Mouse (Mus musculus) erythroblast, embryonic 14.5 days (primary cell): ENCODE measurements around the gene Uchl5. TPM values are rescaled to one million over a fixed set of nuclear protein-coding genes. Genes with fewer than 3 reads are reported as not detected.

Source experiments
- H3K27me3 ChIP-seq: 2 replicates; pipeline ENCODE4 v1.6.1; 2012; ENCODE audit warnings: inconsistent platforms; ENCODE audit not compliant: control insufficient read depth
- H3K36me3 ChIP-seq: 2 replicates; pipeline ENCODE4 v1.6.1; 2012; ENCODE audit warnings: mild to moderate bottlenecking, inconsistent platforms; ENCODE audit not compliant: control insufficient read depth
- H3K4me1 ChIP-seq: 2 replicates; pipeline ENCODE4 v1.6.1; 2012; ENCODE audit warnings: inconsistent platforms; ENCODE audit not compliant: control insufficient read depth
- H3K4me3 ChIP-seq: replicated peaks from 2 replicates; pipeline ENCODE3; 2012; ENCODE audit warnings: moderate library complexity, mild to moderate bottlenecking, inconsistent platforms
- H3K9me3 ChIP-seq: 2 replicates; pipeline ENCODE4 v1.6.1; 2012; ENCODE audit warnings: low read length, inconsistent platforms, mixed read lengths; ENCODE audit not compliant: control insufficient read depth
- GATA1 ChIP-seq: IDR thresholded peaks from 2 replicates; pipeline ENCODE4 v1.6.1; 2012; ENCODE audit warnings: low read length, inconsistent platforms, mixed read lengths
- TAL1 ChIP-seq: IDR thresholded peaks from 3 replicates; pipeline ENCODE4 v1.6.1; 2012; ENCODE audit warnings: low read length, inconsistent platforms, mixed read lengths
- polyA plus RNA-seq: library from polyadenylated mRNA; stranded (reverse); fragments of >175 nt; gene quantifications from 2 replicates; pipeline ENCODE4 v1.2.3, GENCODE M21; 2012

Uchl5 gene
- 2.9 and 7.8 TPM in 2 replicates for polyA plus RNA-seq

DNA sequence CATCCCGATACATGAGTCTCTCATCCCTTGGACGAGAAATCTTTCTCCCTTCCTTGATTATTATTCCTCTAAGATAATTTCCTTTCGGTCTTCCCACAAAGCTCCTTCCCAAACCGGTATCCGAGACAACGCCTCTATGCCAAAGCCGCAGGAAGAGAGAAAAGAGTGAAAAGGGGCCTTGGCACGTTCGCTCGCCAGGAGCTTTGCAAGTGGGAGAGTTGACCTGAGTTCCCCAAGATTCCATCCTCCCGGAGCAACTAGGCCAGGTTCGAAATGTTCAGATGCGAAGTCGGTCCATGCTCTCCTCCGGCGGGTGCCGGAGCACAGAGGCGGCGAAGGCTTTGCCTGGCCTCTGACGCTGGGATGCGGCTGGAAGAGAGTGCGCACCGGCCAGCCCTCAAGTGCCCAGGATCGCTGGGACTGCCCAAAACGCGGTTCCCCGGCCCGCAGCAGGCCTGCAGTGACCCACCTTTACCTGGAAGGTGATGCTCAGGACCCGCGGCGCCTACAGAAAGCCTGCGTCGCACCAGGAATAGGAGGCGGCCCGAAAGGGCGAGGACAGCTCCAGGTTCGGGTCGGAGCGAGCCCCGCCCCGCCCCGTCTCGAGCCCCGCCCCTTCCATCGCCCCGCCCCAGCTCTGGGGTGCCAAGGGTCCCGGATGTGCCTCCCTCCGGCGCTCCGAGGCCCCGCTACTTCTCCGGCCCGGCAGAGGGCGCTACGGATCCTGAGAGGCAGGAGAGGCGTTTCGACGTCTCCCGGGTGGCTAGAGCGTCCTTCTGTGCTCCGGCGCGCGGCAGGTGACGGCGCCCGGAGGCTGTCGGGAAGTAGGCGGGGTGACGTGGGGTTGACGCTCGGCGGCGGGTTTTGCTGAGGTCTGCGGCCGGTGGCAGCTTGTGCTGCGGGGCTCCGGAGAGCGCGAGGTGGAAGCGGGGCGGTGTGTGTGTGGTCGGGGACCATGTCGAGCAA lies at the start of gene Uchl5, which contains the start of gene Trove2:
TSS of gene Uchl5 (plus strand) at position 827 of the 966 bp plus-strand sequence.
TSS of gene Trove2 (minus strand) at position 623 of the 966 bp plus-strand sequence.
- TF ChIP-seq TAL1 (no peak), GATA1 (no peak)

DNA sequence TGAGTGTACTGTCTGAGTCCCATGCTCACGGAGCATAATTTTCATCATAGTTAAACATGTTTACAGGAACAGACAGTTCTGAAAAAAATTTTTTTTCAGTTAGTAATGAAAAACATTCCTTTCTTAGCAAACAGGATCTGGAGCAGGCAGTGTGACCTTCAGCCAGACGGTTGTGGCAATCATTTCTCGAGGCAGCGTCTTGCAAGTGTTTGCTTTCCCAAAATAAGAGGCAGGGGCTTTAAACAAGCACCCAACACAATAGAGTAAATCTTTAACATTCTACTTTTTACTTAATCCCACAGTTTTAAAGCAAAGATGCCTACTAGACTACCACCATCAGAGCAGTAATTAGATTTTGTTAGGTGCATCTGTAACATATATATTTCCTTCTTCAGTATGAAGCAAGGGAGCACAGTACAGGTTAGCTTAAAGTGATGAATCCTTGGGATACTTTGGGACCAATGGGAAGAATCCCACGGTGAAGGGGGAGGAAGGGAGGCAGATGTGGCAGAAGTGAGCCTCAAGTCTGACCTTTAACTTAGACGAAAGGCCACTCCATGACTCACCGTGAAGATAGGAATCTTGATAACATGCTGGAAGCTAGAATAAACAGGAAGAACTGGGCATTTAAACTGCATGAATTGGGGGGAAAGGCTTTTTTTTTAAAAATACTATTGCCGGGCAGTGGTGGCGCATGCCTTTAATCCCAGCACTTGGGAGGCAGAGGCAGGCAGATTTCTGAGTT lies 49.2 kb upstream of the Uchl5 start:
- TF ChIP-seq GATA1 (no peak), TAL1 (no peak)
- H3K36me3 ChIP-seq: no peaks in the 10 kb centered on the region
- no peaks in the 10 kb centered on the region for H3K27me3 ChIP-seq
- no peak overlapping the region for H3K4me3 ChIP-seq
- H3K9me3 ChIP-seq: no peaks in the 10 kb centered on the region
- peaks cover 15% of the 10 kb centered on the region for H3K4me1 ChIP-seq

More for the DNA sequence above, at the start of gene Uchl5, which contains the start of gene Trove2:
- H3K4me3 ChIP-seq: peak within 1 kb of the TSS; percentile 100
- H3K9me3 ChIP-seq: no peaks in the 10 kb centered on the region
- peaks cover 43% of the 10 kb centered on the region for H3K27me3 ChIP-seq
- H3K4me1 ChIP-seq: peaks cover 30% of the 10 kb centered on the region
- H3K36me3 ChIP-seq: peaks cover 17% of the 10 kb centered on the region

DNA sequence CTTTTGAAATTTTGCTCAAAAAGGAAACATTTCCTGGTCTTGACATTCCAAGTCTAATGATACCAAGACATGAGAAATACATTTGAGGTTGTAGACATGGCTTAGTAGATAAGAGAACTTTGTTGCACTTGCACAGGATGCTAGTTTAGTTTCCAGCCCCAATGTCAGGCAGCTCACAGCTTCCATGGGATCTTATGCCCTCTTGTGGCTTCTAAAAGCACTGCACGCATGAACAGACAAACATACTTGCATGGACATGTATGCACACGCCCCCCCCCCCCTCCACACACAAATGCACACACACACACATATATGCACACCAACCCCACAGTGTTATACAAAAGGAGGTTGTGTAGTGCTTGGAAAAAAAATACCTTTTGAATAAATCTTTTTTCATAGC lies 46.2 kb upstream of the Uchl5 start:
- H3K4me1 ChIP-seq: no peaks in the 10 kb centered on the region; the same call in none of the 2 replicates
- H3K9me3 ChIP-seq: no peaks in the 10 kb centered on the region
- no peaks in the 10 kb centered on the region for H3K27me3 ChIP-seq
- H3K36me3 ChIP-seq: no peaks in the 10 kb centered on the region
- TF ChIP-seq GATA1 (no peak), TAL1 (no peak)
- no peak overlapping the region for H3K4me3 ChIP-seq

DNA sequence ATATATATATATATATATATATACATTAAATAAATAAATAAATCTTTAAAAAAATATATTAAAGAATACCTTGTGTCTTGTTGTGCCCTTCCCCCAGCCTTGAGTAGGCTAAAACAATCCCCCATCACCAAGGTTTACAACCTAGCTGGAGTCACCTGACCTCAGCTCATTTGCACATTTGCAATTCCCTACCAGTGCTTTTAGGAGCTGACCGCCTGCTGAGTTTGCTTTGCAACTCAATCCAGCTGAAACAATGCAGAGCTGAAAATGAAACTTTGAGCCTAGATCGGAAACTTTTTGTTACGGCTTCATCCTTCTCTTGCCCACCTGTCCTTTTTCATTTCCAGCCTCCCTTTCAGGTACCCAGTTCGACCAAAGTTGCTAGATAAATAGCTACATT lies 45.4 kb upstream of the Uchl5 start:
- H3K27me3 ChIP-seq: no peaks in the 10 kb centered on the region
- TF ChIP-seq GATA1 (no peak), TAL1 (no peak)
- H3K9me3 ChIP-seq: no peaks in the 10 kb centered on the region
- H3K36me3 ChIP-seq: no peaks in the 10 kb centered on the region
- no peaks in the 10 kb centered on the region; the same call in none of the 2 replicates for H3K4me1 ChIP-seq
- no peak overlapping the region for H3K4me3 ChIP-seq

DNA sequence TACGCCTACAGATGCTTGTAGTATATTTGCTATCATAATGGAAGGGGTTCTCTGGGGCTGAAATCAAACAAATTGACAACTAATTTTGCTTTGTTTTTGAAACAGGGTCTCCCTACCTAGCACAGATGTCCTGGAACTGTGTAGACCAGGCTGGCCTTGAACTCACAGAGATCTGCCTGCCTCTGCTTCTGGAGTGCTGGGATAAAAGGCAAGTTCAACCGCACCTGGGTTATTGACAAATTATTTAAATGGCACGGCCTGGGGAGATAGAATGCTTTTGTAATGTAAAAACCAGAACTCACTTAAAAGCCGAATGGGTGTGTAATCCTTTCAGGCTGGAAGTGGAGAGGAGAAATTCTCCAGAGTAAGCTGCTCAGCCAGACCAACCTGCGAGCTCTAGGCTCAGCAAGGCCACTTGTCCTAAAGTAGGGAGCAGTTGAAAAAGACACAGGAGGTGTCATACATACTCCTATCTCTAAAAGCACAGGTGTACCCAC lies 43.1 kb upstream of the Uchl5 start:
- H3K4me1 ChIP-seq: peaks cover 3% of the 10 kb centered on the region
- no peak for TF ChIP-seq TAL1
- no peak for TF ChIP-seq GATA1
- no peaks in the 10 kb centered on the region for H3K9me3 ChIP-seq
- H3K36me3 ChIP-seq: no peaks in the 10 kb centered on the region
- H3K4me3 ChIP-seq: no peak overlapping the region
- H3K27me3 ChIP-seq: no peaks in the 10 kb centered on the region

DNA sequence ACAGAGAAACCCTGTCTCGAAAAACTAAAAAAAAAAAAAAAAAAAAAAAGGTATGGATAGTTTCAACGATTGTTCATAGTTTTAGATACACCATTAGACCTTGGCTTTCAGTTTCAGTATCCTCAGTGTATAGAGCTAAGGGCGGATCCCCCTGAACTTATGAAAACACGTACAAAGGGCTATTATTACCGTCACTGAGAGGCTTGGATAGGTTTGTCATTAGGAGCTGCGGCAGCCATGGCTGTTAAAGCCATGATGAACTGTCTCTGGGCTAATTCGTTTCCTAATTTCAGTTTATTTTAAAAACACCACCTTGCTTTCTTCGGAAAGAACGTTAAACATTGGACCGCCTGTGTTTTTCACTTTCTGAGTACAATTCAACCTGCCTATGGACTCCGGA lies 38.3 kb upstream of the Uchl5 start:
- Histone ChIP-seq H3K4me1 (peaks cover 28% of the 10 kb centered on the region), H3K36me3 (peaks cover 18% of the 10 kb centered on the region), H3K9me3 (no peaks in the 10 kb centered on the region), H3K4me3 (peak overlapping the region; percentile 92), H3K27me3 (no peaks in the 10 kb centered on the region)
- no peak for TF ChIP-seq GATA1
- TF ChIP-seq TAL1: no peak

DNA sequence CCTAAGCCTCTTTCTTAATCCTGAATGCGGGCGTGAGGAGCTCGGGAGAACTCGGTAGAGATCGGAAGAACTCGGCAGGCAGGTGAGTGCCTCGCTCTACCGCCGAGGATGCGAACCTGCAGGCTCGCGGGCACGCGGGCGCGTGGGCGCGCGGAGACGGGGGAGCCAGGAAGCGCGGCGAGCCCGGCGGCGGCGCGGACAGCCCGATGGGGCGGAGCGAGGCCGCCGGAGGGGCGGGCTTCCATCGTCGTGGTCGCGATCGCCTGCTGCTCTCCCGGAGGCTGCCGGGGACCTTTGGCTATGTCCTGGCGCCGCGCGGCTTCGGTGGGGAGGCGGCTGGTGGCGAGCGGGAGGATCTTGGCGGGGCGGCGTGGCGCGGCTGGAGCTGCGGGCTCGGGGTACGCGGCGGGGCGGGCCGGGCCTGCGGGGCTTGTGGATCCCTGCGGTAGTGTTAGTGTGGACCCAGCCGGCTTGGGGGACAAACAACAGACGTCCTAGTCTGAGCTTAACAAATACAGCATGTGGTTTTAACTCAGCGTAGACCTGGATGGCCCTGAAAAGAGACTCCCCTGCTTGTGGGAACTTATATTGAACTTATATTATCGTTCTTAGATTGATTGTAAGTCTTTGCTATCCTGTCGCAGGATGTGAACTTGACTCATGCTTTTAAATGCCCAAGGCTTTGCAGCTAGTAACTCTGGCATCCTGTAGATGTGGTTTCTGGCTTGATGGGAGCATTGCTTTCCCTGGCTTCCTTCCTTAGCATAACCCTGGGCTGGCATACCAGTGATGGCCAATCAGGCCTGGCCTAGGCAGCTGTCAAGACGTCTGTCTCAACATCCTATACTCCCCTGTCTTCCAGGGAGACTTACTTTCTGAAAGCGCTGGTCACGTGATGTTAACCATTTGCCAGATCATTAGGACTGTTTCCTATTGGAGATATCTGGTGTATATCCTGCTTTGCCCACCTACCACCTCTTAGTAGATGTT lies 37.4 kb upstream of the Uchl5 start:
- no peak for TF ChIP-seq TAL1
- no peak for TF ChIP-seq GATA1
- peak overlapping the region; percentile 92 for H3K4me3 ChIP-seq
- peaks cover 37% of the 10 kb centered on the region for H3K4me1 ChIP-seq
- H3K9me3 ChIP-seq: no peaks in the 10 kb centered on the region
- peaks cover 21% of the 10 kb centered on the region for H3K36me3 ChIP-seq
- no peaks in the 10 kb centered on the region for H3K27me3 ChIP-seq

DNA sequence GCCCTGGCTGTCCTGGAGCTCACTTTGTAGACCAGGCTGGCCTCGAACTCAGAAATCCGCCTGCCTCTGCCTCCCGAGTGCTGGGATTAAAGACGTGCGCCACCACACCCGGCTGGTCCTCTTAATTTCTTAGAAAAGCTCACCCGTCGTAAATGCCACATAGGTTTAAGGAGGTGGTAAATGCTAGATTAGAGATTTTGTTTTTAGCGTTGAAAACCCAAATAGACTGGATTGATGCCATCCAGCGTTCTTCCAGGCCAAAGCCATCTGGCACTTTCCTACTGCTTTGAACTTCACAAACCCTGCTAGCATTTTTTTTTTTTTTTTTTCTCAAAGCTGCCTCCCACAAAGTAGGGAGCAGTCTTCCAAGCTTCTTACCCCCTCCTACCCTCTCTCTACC lies 36.5 kb upstream of the Uchl5 start:
- peaks cover 30% of the 10 kb centered on the region for H3K36me3 ChIP-seq
- TF ChIP-seq TAL1 (no peak), GATA1 (no peak)
- H3K4me3 ChIP-seq: peak overlapping the region; percentile 92
- H3K27me3 ChIP-seq: no peaks in the 10 kb centered on the region
- peaks cover 37% of the 10 kb centered on the region for H3K4me1 ChIP-seq
- H3K9me3 ChIP-seq: no peaks in the 10 kb centered on the region
